Mouse (Mus musculus) kidney, embryonic 16.5 days (tissue): Measurements from ENCODE around the gene Med24. TPM values are rescaled to one million over a fixed set of nuclear protein-coding genes. Genes with fewer than 3 reads are reported as not detected.

ENCODE experiments used
- ATAC-seq: fragments of 200-750 bp; cut with Nextera tagmentation; 2 replicates; pipeline ENCODE4 v1.8.0; 2017; ENCODE audit warnings: moderate TSS enrichment; ENCODE audit not compliant: low FRiP score, low TSS enrichment
- H3K27ac ChIP-seq: fragments of 300-500 bp; sonication (generic); 2 replicates; pipeline ENCODE4 v1.5.1; 2014; ENCODE audit warnings: low read length
- H3K27me3 ChIP-seq: fragments of 300-500 bp; sonication (generic); 2 replicates; pipeline ENCODE4 v1.6.1; 2014; ENCODE audit warnings: low read length, control low read depth, mixed read lengths; ENCODE audit not compliant: insufficient read depth
- H3K36me3 ChIP-seq: fragments of 300-500 bp; sonication (generic); 2 replicates; pipeline ENCODE4 v1.6.1; 2014; ENCODE audit warnings: low read length, control low read depth, mixed read lengths; ENCODE audit not compliant: insufficient read depth
- H3K4me1 ChIP-seq: fragments of 300-500 bp; sonication (generic); 2 replicates; pipeline ENCODE4 v1.6.1; 2014; ENCODE audit warnings: low read length, control low read depth, mixed read lengths; ENCODE audit not compliant: insufficient read depth
- H3K4me2 ChIP-seq: fragments of 300-500 bp; sonication (generic); replicated peaks from 2 replicates; pipeline ENCODE4 v1.6.1; 2014; ENCODE audit warnings: low read depth, low read length
- H3K4me3 ChIP-seq: fragments of 300-500 bp; sonication (generic); 2 replicates; pipeline ENCODE4 v1.5.1; 2014; ENCODE audit warnings: mild to moderate bottlenecking, low read length
- H3K9ac ChIP-seq: fragments of 300-500 bp; sonication (generic); replicated peaks from 2 replicates; pipeline ENCODE4 v1.6.1; 2014; ENCODE audit warnings: low read length
- H3K9me3 ChIP-seq: fragments of 300-500 bp; sonication (generic); 2 replicates; pipeline ENCODE4 v1.6.1; 2016; ENCODE audit warnings: low read length, control low read depth
- WGBS: fragments of 180-500 bp; shearing (Covaris S2); extraction: QIAGEN DNeasy Blood & Tissue Kit; methylation state at CpG from one replicate; pipeline ENCODE4 v1.1.7; 2014; 5-methylcytosine and 5-hydroxymethylcytosine counted together
- polyA plus RNA-seq: library from polyadenylated mRNA; unstranded; fragments of >200 nt; fragmentation: Nextera tagmentation; extraction: Ambion mirVana; gene quantifications from 2 replicates; pipeline ENCODE4 v1.2.1, GENCODE M21; 2015

The Med24 gene
- polyA plus RNA-seq, result 71.4 and 73.9 TPM in 2 replicates

- Histone ChIP-seq H3K27me3 (no peaks in the 10 kb centered on the region), H3K9me3 (no peaks in the 10 kb centered on the region; the same call in 1 of the 2 replicates), H3K36me3 (peaks cover 20% of the 10 kb centered on the region; the same call in 1 of the 2 replicates), H3K9ac (peak within 1 kb of the TSS; percentile 67), H3K4me3 (peak within 1 kb of the TSS; percentile 66), H3K27ac (no peak within 1 kb of the TSS), H3K4me2 (peak within 1 kb of the TSS; percentile 68), H3K4me1 (peaks cover 5% of the 10 kb centered on the region)
- ATAC-seq, result peak; percentile 94
- under 1% methylated on average over 16 of the region's 16 CpGs for WGBS
Measured at GRCm38 (mm10) chr11:98729119-98729588, at the start of gene Med24. Gene Med24 (minus strand): TSS chr11:98729435.

GRCm38 (mm10) chr11:98777888-98778287, 48.7 kb upstream of the Med24 start:
- H3K27ac ChIP-seq, result peak overlapping the region; percentile 94
- no peak overlapping the region for H3K9ac ChIP-seq
- H3K4me3 ChIP-seq, result no peak overlapping the region
- no peak overlapping the region for H3K4me2 ChIP-seq
- no peak for ATAC-seq
- no peaks in the 10 kb centered on the region for H3K36me3 ChIP-seq
- peaks cover 79% of the 10 kb centered on the region for H3K4me1 ChIP-seq
- no peaks in the 10 kb centered on the region for H3K9me3 ChIP-seq
- no peaks in the 10 kb centered on the region for H3K27me3 ChIP-seq

GRCm38 (mm10) chr11:98776843-98777590, 47.8 kb upstream of the Med24 start:
- WGBS, result 5% methylated on average over 9 of the region's 9 CpGs
- peaks cover 78% of the 10 kb centered on the region for H3K4me1 ChIP-seq
- peak; percentile 17; the same call in 1 of the 2 replicates for ATAC-seq
- H3K9me3 ChIP-seq, result no peaks in the 10 kb centered on the region
- no peaks in the 10 kb centered on the region for H3K36me3 ChIP-seq
- H3K9ac ChIP-seq, result peak overlapping the region; percentile 62
- no peaks in the 10 kb centered on the region for H3K27me3 ChIP-seq
- H3K27ac ChIP-seq, result peak overlapping the region; percentile 94
- peak overlapping the region; percentile 82 for H3K4me2 ChIP-seq
- no peak overlapping the region for H3K4me3 ChIP-seq

GRCm38 (mm10) chr11:98776052-98776764, 47.0 kb upstream of the Med24 start:
- WGBS, result 31% methylated on average over 12 of the region's 12 CpGs
- Histone ChIP-seq H3K9ac (peak overlapping the region; percentile 62), H3K4me1 (peaks cover 70% of the 10 kb centered on the region), H3K36me3 (no peaks in the 10 kb centered on the region), H3K4me3 (peak overlapping the region; percentile 44), H3K27ac (peak overlapping the region; percentile 94), H3K4me2 (peak overlapping the region; percentile 82), H3K9me3 (no peaks in the 10 kb centered on the region), H3K27me3 (no peaks in the 10 kb centered on the region)
- ATAC-seq, result no peak

GRCm38 (mm10) chr11:98775348-98776051, 46.3 kb upstream of the Med24 start:
- Histone ChIP-seq H3K4me3 (peak overlapping the region; percentile 44), H3K4me1 (peaks cover 63% of the 10 kb centered on the region), H3K9ac (peak overlapping the region; percentile 62), H3K27me3 (no peaks in the 10 kb centered on the region), H3K36me3 (peaks cover 2% of the 10 kb centered on the region), H3K9me3 (no peaks in the 10 kb centered on the region), H3K4me2 (peak overlapping the region; percentile 82), H3K27ac (peak overlapping the region; percentile 94)
- peak; percentile 73 for ATAC-seq
- WGBS, result 1% methylated on average over 15 of the region's 15 CpGs

- Histone ChIP-seq H3K4me1 (peaks cover 58% of the 10 kb centered on the region), H3K9me3 (no peaks in the 10 kb centered on the region), H3K36me3 (peaks cover 9% of the 10 kb centered on the region), H3K4me3 (peak within 1 kb of the TSS; percentile 44), H3K27me3 (no peaks in the 10 kb centered on the region), H3K9ac (peak within 1 kb of the TSS; percentile 62), H3K4me2 (peak within 1 kb of the TSS; percentile 82), H3K27ac (peak within 1 kb of the TSS; percentile 94)
- 0 out of 2 replicates have a peak, but pooled peaks have one; percentile 7 for ATAC-seq
- WGBS, result under 1% methylated on average over 22 of the region's 22 CpGs
Measured at GRCm38 (mm10) chr11:98774582-98775347, 45.5 kb upstream of the Med24 start, which contains the start of gene Nr1d1. Gene Nr1d1 (minus strand): TSS chr11:98775333.

GRCm38 (mm10) chr11:98773635-98774295, 44.5 kb upstream of the Med24 start:
- Histone ChIP-seq H3K27me3 (no peaks in the 10 kb centered on the region), H3K4me1 (peaks cover 62% of the 10 kb centered on the region), H3K27ac (peak overlapping the region; percentile 51; the same call in 1 of the 2 replicates), H3K9me3 (no peaks in the 10 kb centered on the region), H3K4me3 (peak overlapping the region; percentile 44), H3K9ac (peak overlapping the region; percentile 55; the same call in 1 of the 2 replicates), H3K4me2 (peak overlapping the region; percentile 82), H3K36me3 (peaks cover 14% of the 10 kb centered on the region)
- peak; percentile 86 for ATAC-seq
- WGBS, result under 1% methylated on average over 37 of the region's 37 CpGs

- H3K4me3 ChIP-seq, result no peak overlapping the region
- no peaks in the 10 kb centered on the region for H3K9me3 ChIP-seq
- H3K4me2 ChIP-seq, result no peak overlapping the region; the same call in 1 of the 2 replicates
- ATAC-seq, result no peak
- peak overlapping the region; percentile 51; the same call in 1 of the 2 replicates for H3K27ac ChIP-seq
- WGBS, result 36% methylated on average over 8 of the region's 8 CpGs
- no peak overlapping the region for H3K9ac ChIP-seq
- H3K4me1 ChIP-seq, result peaks cover 68% of the 10 kb centered on the region
- H3K27me3 ChIP-seq, result no peaks in the 10 kb centered on the region
- H3K36me3 ChIP-seq, result peaks cover 14% of the 10 kb centered on the region
Measured at GRCm38 (mm10) chr11:98772667-98773171, 43.5 kb upstream of the Med24 start.
